Mouse (Mus musculus) stomach, embryonic 16.5 days (tissue): ENCODE data around the gene Slc38a2. TPM values are rescaled to one million over a fixed set of nuclear protein-coding genes. Genes with fewer than 3 reads are reported as not detected.

Experiments used
- ATAC-seq: fragments of 200-750 bp; cut with Nextera tagmentation; 2 replicates; pipeline ENCODE4 v1.8.0; 2017; ENCODE audit warnings: moderate number of reproducible peaks, moderate TSS enrichment; ENCODE audit not compliant: insufficient read depth, low FRiP score
- H3K27ac ChIP-seq: fragments of 300-500 bp; sonication (generic); 2 replicates; pipeline ENCODE4 v1.5.1; 2014; ENCODE audit warnings: low read length
- H3K27me3 ChIP-seq: fragments of 300-500 bp; sonication (generic); 2 replicates; pipeline ENCODE4 v1.6.1; 2014; ENCODE audit warnings: low read length, control low read depth, mixed read lengths; ENCODE audit not compliant: control insufficient read depth, insufficient read depth
- H3K36me3 ChIP-seq: fragments of 300-500 bp; sonication (generic); 2 replicates; pipeline ENCODE4 v1.6.1; 2014; ENCODE audit warnings: low read length; ENCODE audit not compliant: control insufficient read depth, insufficient read depth
- H3K4me1 ChIP-seq: fragments of 300-500 bp; sonication (generic); 2 replicates; pipeline ENCODE4 v1.6.1; 2014; ENCODE audit warnings: low read length, control low read depth, mixed read lengths; ENCODE audit not compliant: control insufficient read depth, insufficient read depth
- H3K4me2 ChIP-seq: fragments of 300-500 bp; sonication (generic); 2 replicates; pipeline ENCODE4 v1.6.1; 2014; ENCODE audit warnings: low read depth, low read length, mixed read lengths
- H3K4me3 ChIP-seq: fragments of 300-500 bp; sonication (generic); replicated peaks from 2 replicates; pipeline ENCODE4 v1.5.1; 2014; ENCODE audit warnings: mild to moderate bottlenecking, low read length
- H3K9ac ChIP-seq: fragments of 300-500 bp; sonication (generic); 2 replicates; pipeline ENCODE4 v1.6.1; 2014; ENCODE audit warnings: low read length
- H3K9me3 ChIP-seq: fragments of 300-500 bp; sonication (generic); replicated peaks from 2 replicates; pipeline ENCODE4 v1.6.1; 2016; ENCODE audit warnings: low read length, control low read depth; ENCODE audit not compliant: control insufficient read depth
- WGBS: fragments of 180-500 bp; shearing (Covaris S2); extraction: QIAGEN DNeasy Blood & Tissue Kit; methylation state at CpG from one replicate; pipeline ENCODE4 v1.1.7; 2014; 5-methylcytosine and 5-hydroxymethylcytosine counted together
- polyA plus RNA-seq: library from polyadenylated mRNA; unstranded; fragments of >200 nt; fragmentation: Nextera tagmentation; extraction: Ambion mirVana; gene quantifications from 2 replicates; pipeline ENCODE4 v1.2.1, GENCODE M21; 2015

Gene Slc38a2
- polyA plus RNA-seq, 1 experiment from 2014 or later: 133 TPM

- no peak for ATAC-seq
- WGBS: 93% methylated on average over 5 of the region's 7 CpGs
- peaks cover 8% of the 10 kb centered on the region for H3K4me1 ChIP-seq
- H3K9me3 ChIP-seq: no peaks in the 10 kb centered on the region
- H3K27me3 ChIP-seq: no peaks in the 10 kb centered on the region
- H3K9ac ChIP-seq: no peak overlapping the region
- no peak overlapping the region for H3K4me2 ChIP-seq
- no peak overlapping the region for H3K4me3 ChIP-seq
- no peaks in the 10 kb centered on the region for H3K36me3 ChIP-seq
- no peak overlapping the region for H3K27ac ChIP-seq
Measured at GRCm38 (mm10) chr15:96713758-96714675, 14.5 kb upstream of the Slc38a2 start.

DNA sequence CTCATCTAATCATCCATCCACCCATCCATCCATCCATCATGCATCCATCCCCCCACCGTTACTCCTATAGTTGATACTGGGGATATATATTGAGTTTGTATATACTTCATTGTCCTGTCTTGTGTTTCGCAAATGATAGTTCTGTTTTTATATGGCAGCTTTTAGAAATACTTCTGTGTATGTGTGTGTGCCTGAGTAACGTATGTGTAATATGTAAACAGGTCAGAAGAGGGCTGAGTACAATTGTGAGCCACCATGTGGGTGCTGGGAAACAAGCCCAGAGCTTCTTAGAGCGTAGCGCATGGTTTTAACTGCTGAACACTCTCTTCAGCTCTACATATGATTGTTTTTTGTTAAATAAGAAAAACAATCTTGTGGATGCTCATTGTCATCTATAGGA, 12.8 kb upstream of the Slc38a2 start:
- no peak for ATAC-seq
- Histone ChIP-seq H3K27ac (no peak overlapping the region), H3K36me3 (no peaks in the 10 kb centered on the region), H3K9me3 (no peaks in the 10 kb centered on the region), H3K4me2 (no peak overlapping the region), H3K27me3 (no peaks in the 10 kb centered on the region), H3K4me3 (no peak overlapping the region), H3K9ac (no peak overlapping the region), H3K4me1 (peaks cover 9% of the 10 kb centered on the region)
- 87% methylated on average over 5 of the region's 5 CpGs for WGBS

DNA sequence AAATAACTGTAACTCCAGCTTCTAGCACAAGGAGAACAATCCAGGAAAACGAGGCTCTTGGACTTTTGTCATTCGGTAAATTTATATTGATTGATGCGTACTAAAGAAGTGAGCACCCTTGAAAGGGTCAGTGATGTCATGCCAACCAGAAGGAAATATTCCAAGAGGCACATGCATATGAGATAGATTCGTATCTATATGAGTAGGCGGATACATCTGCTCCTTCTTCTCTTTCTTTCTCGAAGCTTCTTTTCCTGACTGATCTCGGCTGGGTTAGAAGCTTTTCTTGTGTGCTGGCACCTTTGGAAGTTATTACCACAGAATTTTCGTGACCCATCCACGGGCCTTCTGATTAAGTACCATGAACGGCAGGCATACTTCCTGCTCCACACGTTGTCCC, 12.1 kb upstream of the Slc38a2 start:
- Histone ChIP-seq H3K27me3 (no peaks in the 10 kb centered on the region), H3K4me2 (no peak overlapping the region)
- 83% methylated on average over 11 of the region's 11 CpGs for WGBS

GRCm38 (mm10) chr15:96710352-96711114, 11.0 kb upstream of the Slc38a2 start:
- H3K9me3 ChIP-seq: no peaks in the 10 kb centered on the region
- WGBS: 24% methylated on average over 15 of the region's 15 CpGs
- peak overlapping the region; percentile 92 for H3K9ac ChIP-seq
- peak overlapping the region; percentile 64 for H3K4me3 ChIP-seq
- peaks cover 9% of the 10 kb centered on the region for H3K4me1 ChIP-seq
- ATAC-seq: no peak
- H3K27ac ChIP-seq: peak overlapping the region; percentile 99
- H3K4me2 ChIP-seq: peak overlapping the region; percentile 92
- H3K27me3 ChIP-seq: no peaks in the 10 kb centered on the region
- H3K36me3 ChIP-seq: no peaks in the 10 kb centered on the region

More for the DNA sequence above, 12.1 kb upstream of the Slc38a2 start:
- Histone ChIP-seq H3K4me1 (peaks cover 9% of the 10 kb centered on the region), H3K9ac (no peak overlapping the region), H3K4me3 (no peak overlapping the region), H3K9me3 (no peaks in the 10 kb centered on the region), H3K36me3 (no peaks in the 10 kb centered on the region), H3K27ac (no peak overlapping the region)
- no peak for ATAC-seq

DNA sequence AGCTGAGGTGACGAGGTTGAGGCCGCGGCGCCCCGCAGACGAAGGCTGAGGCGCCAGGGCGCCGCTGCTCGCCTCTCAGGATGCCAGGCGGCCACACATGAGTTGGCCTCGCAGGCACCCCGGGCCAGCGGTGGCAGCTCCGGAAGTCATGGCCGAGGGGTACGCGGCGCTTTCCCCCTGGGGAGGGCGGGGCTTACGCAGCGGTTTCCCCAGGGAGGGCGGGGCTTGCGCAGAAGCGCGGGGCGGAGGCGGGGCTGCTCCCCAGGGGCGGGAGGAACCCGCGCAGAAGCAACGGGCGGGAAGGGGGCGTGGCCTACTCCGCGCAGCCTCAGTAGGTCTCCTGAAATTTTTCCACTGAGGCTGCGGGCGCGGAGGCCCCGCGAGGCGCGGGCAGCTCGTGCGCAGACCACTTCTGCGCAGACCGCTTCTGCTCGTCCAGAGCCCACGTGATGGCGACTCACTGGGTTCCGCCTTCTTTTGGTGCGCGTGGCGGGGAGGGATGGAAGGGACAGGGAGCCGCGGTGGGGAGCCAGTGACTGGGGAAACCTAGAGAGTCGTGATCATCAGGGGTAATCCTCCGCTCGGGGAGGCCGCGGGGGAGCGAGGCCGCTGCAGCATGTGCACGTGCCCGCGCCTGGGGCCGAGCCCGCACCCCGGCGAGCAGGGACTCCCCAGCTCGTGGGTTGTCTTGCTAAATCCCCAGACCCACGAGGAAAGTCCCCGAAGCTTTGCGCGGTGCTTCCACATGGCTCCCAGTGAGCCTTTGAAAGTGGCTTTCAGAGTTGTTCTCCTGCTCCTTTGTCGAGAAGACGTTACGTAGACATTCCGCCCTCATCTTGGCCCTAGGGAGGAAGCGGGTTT, 10.2 kb upstream of the Slc38a2 start:
- peak; percentile 95 for ATAC-seq
- Histone ChIP-seq H3K9me3 (no peaks in the 10 kb centered on the region), H3K4me1 (peaks cover 9% of the 10 kb centered on the region), H3K27ac (peak overlapping the region; percentile 99), H3K4me2 (peak overlapping the region; percentile 92), H3K9ac (peak overlapping the region; percentile 92), H3K27me3 (no peaks in the 10 kb centered on the region), H3K36me3 (no peaks in the 10 kb centered on the region), H3K4me3 (peak overlapping the region; percentile 64)
- under 1% methylated on average over 80 of the region's 80 CpGs for WGBS

- no peak; the same call in 1 of the 2 replicates for ATAC-seq
- Histone ChIP-seq H3K9ac (peak overlapping the region; percentile 87), H3K9me3 (no peaks in the 10 kb centered on the region), H3K36me3 (no peaks in the 10 kb centered on the region), H3K27ac (peak overlapping the region; percentile 94), H3K4me3 (peak overlapping the region; percentile 64), H3K4me2 (peak overlapping the region; percentile 92), H3K27me3 (no peaks in the 10 kb centered on the region), H3K4me1 (peaks cover 9% of the 10 kb centered on the region)
- 19% methylated on average over 14 of the region's 14 CpGs for WGBS
Measured at GRCm38 (mm10) chr15:96708976-96709490, 9.5 kb upstream of the Slc38a2 start.

DNA sequence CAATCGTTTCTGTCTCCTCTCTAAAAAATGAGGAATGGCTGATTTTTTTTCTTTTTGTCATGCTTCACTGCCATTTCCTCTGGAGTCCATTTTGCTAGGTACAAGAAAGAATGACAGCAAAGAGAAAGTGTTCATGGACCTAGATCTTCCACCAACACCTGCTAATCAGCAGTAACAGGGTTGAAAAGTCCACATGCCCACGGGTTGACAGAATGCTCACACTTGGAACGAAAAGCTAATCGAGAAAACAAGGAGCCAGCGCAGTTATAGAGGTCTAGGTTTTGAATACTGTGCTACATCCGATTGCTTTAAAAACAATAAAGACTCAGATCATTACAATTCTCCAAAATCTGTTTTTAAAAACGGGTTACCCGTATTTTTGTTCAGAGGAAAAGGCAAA, 8.9 kb upstream of the Slc38a2 start:
- Histone ChIP-seq H3K4me2 (no peak overlapping the region), H3K27ac (no peak overlapping the region), H3K9me3 (no peaks in the 10 kb centered on the region), H3K36me3 (no peaks in the 10 kb centered on the region), H3K4me3 (no peak overlapping the region), H3K4me1 (peaks cover 9% of the 10 kb centered on the region), H3K9ac (no peak overlapping the region), H3K27me3 (no peaks in the 10 kb centered on the region)
- ATAC-seq: no peak
- 79% methylated on average over 8 of the region's 8 CpGs for WGBS

DNA sequence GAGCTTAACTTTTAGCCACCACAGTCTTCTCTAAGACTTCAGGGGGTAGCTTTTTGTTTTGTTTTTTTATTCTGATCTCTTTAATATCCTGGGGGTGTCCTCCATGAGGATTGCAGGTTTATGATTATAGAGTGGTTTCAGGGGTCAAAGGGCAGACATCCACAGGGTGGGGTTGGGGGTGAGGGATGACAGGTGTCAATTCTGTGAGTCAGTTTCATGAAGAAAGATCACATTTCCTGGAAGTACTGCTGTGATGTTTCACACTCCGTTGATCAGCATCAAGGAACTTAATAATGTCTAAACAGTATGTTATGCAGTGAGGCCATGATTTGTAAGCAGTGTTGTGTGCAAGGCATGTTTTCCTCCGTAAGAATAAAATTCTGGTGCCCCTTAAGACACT, 8.4 kb upstream of the Slc38a2 start:
- WGBS: 53% methylated on average over 2 of the region's 2 CpGs
- H3K9ac ChIP-seq: no peak overlapping the region
- no peak for ATAC-seq
- no peaks in the 10 kb centered on the region for H3K27me3 ChIP-seq
- no peak overlapping the region for H3K27ac ChIP-seq
- peaks cover 9% of the 10 kb centered on the region for H3K4me1 ChIP-seq
- no peaks in the 10 kb centered on the region for H3K9me3 ChIP-seq
- H3K4me2 ChIP-seq: no peak overlapping the region
- no peak overlapping the region for H3K4me3 ChIP-seq
- H3K36me3 ChIP-seq: no peaks in the 10 kb centered on the region
